Mouse (Mus musculus): ENCODE measurements at regions not wholly inside any gene's neighbourhood (a gene's known extent, or its start where the extent isn't known, plus 50 kb on each side); places are given as distances from the start of the nearest gene placed in this dataset.

DNA sequence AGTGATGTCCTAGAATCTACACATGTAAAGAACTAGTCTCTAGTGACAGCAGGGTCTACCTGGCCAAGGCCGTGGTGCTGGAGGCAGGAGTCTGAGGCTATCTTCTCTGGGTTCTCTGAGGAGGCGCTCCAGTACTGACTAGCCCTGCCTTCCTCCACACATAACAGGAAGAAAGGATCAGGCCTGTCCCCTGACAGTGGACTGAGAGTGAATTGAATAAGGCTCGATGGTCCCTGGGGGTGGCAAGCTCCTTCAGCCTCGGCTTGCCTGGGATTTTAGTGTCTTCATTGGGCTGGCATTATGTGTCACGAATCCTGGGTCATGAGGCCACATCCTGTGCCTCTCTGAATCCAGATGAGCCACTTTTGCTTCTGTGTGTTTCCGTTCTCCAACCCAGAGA, 50.9 kb upstream of the Dlk1 start:
- H3K4me1 ChIP-seq (ENCODE audit: insufficient read depth, low read depth, low read length) = no peaks in the 10 kb centered on the region
- no peaks in the 10 kb centered on the region for H3K27me3 ChIP-seq (ENCODE audit: insufficient read depth, low read length)
- no peak overlapping the region for H3K4me3 ChIP-seq (ENCODE audit: low read depth, low read length)
- DNase-seq (ENCODE audit: low spot score) (no peak), ATAC-seq (ENCODE audit: extremely low read depth, insufficient number of reproducible peaks, low FRiP score, poor library complexity, severe bottlenecking) (no peak)
- no peak for TF ChIP-seq GATA1 (IDR thresholded peaks at IDR 0.05; ENCODE audit: borderline replicate concordance, low read length)
- TF ChIP-seq TAL1 (conservative IDR thresholded peaks at IDR 0.05; ENCODE audit: low read depth, low read length) = no peak
- TF ChIP-seq POLR2AphosphoS5 (IDR thresholded peaks at IDR 0.05; ENCODE audit: insufficient replicate concordance, low read depth, low read length) = no peak
- TF ChIP-seq CTCF (IDR thresholded peaks at IDR 0.05; ENCODE audit: low read depth, low read length) = no peak
- no peak for TF ChIP-seq GATA2 (IDR thresholded peaks at IDR 0.05; ENCODE audit: borderline replicate concordance, low read depth, low read length)
- H3K36me3 ChIP-seq (replicated peaks) = no peaks in the 10 kb centered on the region
- peaks cover 92% of the 10 kb centered on the region for H3K9me3 ChIP-seq (replicated peaks)

DNA sequence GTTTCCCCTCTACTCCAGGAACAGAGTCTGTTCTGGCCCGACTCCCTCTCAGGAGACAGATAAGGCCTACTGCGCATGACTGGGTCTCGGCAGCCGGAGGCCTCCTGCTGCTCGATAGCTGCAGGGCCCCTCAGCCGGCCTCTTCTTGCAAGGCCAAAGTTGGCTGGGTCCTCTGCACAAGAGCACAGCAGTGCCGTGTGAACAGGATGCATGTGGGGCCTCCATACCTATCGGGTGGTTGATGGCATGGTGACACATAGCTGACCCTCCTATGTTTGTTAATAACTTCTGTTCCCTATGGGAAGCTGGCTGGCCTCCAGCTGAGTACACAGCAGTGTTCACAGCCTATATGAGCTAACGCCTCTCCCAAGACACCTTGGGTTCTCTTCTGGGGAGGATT, 50.4 kb upstream of the Dlk1 start:
- Histone ChIP-seq H3K4me3 (ENCODE audit: low read depth, low read length) (no peak overlapping the region), H3K27me3 (ENCODE audit: insufficient read depth, low read length) (no peaks in the 10 kb centered on the region), H3K4me1 (ENCODE audit: insufficient read depth, low read depth, low read length) (no peaks in the 10 kb centered on the region), H3K9me3 (replicated peaks) (peaks cover 92% of the 10 kb centered on the region), H3K36me3 (replicated peaks) (no peaks in the 10 kb centered on the region)
- TF ChIP-seq POLR2AphosphoS5 (IDR thresholded peaks at IDR 0.05; ENCODE audit: insufficient replicate concordance, low read depth, low read length) (no peak), TAL1 (conservative IDR thresholded peaks at IDR 0.05; ENCODE audit: low read depth, low read length) (no peak), GATA2 (IDR thresholded peaks at IDR 0.05; ENCODE audit: borderline replicate concordance, low read depth, low read length) (no peak), GATA1 (IDR thresholded peaks at IDR 0.05; ENCODE audit: borderline replicate concordance, low read length) (no peak), CTCF (IDR thresholded peaks at IDR 0.05; ENCODE audit: low read depth, low read length) (no peak)
- ATAC-seq (ENCODE audit: extremely low read depth, insufficient number of reproducible peaks, low FRiP score, poor library complexity, severe bottlenecking) (no peak), DNase-seq (ENCODE audit: low spot score) (no peak)
